Mouse (Mus musculus): ENCODE measurements around the gene Pm20d1.

- no peak for TF ChIP-seq CTCF (IDR thresholded peaks at IDR 0.05; ENCODE audit: low read depth, low read length)
- TF ChIP-seq TAL1 (conservative IDR thresholded peaks at IDR 0.05; ENCODE audit: low read depth, low read length), result no peak
- TF ChIP-seq POLR2AphosphoS5 (IDR thresholded peaks at IDR 0.05; ENCODE audit: insufficient replicate concordance, low read depth, low read length), result no peak
- TF ChIP-seq GATA1 (IDR thresholded peaks at IDR 0.05; ENCODE audit: borderline replicate concordance, low read length), result no peak
Measured at GRCm38 (mm10) chr1:131830971-131831641, 33.9 kb downstream of the Pm20d1 start.
